Mouse (Mus musculus): ENCODE results near the gene Gngt2. TPM values are rescaled to one million over a fixed set of nuclear protein-coding genes. Genes with fewer than 3 reads are reported as not detected.

Gene Gngt2
- total RNA-seq, 1 experiment from 2014 or later, result 30.3 TPM

DNA sequence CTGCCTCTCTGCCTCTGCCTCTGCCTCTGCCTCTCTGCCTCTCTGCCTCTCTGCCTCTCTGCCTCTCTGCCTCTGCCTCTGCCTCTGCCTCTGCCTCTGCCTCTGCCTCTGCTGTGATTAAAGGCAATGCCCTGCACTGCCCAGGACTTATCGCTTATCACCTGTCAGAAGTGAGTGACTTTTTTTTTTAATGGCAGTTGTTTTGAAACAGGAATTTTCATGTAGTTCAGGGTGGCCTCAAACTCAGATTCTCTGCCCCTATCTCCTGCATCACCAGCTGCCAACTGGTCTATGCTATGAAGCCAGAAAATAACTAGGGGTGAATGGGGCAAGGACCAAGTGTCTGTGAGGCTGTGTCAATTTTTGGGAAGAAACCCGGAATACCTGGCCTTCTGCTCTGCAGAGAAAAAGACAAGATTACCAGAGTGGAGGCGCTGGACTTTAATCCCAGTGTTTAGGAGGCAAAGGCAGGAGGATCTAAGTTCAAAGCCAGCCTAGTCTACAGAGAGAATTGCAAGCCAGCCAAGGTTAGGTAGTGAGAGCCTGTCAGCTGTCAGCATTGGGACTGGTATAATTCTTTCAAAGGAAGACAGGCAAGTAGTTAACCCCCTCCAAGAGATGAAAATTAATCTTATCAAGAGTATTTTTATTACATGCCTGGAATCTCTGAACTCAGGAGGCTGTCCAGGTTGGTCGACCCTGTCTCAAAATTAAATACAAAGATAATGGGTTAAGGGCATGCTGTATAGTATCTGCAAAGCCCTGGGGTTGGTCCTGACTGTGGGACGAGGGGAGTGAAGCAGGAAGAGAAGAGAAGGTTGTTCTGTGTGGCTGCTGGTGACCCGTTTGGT lies 10.5 kb upstream of the Gngt2 start:
- no peak for DNase-seq

DNA sequence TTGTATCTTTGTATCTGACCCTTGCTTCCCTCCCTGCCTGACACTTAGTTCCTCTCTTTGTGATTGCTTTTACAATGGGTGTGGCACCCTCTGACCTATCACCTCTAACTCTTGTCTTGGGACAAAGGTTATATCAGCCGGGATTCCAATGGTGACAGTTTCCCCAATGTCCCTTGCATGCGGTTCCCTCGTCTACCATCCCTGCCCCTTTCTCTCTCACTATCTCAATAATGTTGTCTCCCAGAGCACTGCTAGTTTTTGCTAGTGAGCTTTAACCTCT lies 9.9 kb upstream of the Gngt2 start:
- no peak for DNase-seq

DNA sequence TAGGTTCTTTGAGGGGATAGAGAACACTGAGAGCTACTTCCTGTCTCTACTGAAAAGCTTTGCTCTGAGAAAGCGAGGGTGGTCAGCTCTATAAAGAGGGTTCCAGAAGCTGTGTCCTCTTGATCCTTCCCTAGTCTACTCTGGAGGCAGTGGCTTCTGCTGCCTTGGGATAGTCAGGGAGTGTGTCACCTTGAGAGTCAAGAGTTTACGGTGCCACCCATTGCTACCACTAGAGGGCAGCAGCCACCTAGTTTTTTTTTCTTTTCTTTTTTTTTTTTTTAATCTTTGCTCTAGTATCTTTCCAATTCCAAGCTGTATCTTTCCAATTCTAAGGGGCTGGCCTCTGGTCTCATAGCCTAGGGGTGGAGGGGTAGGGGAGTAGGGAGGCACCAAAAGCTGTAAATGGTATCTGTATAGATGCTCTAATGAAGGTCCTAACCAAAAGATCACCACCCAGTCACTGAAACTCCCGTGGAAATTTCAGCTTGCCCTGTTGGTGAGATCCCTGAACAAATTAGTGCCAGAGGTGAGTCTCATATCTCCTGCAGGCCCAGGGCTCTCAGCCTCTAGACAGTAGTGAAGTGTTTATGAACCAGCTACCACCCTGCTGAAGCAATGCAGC lies 9.4 kb upstream of the Gngt2 start:
- peak; percentile 84 for DNase-seq

DNA sequence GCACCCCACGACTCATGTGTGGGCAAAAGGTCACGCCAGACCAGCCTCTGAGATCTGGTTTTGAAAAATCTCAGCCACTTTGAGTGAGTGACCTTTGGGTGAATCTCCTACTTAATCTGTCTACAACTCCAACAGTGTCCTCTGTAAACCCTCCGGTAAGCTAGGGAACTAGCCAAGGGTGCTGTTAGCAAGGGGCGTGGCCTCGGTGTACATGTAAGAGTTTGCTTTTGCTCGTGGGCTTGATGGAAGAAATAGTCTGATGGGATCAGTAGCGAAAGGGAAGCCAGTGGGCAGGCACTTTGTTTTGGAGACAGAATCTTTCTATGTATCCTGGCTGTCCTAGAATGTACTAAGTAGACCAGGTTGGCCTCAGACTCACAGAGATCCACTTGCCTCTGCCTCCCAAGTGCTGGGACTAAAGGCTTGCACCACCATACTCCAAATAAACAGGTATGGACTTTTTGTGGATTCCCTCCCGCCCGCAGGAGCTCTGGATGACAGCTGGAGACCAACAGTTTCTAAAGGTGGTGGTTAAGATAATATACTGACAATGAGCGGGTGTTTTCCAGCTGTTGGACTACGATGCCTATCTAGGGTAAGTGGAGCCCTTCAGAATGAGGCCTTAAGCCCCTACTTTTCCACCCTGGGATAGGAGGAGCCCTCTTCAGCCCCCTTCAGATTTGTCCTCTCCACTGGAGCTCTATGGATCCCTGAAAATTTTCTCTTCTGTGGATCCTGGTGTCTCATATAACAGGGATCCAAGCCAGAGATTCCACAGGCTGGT lies 8.6 kb upstream of the Gngt2 start:
- DNase-seq, result no peak

DNA sequence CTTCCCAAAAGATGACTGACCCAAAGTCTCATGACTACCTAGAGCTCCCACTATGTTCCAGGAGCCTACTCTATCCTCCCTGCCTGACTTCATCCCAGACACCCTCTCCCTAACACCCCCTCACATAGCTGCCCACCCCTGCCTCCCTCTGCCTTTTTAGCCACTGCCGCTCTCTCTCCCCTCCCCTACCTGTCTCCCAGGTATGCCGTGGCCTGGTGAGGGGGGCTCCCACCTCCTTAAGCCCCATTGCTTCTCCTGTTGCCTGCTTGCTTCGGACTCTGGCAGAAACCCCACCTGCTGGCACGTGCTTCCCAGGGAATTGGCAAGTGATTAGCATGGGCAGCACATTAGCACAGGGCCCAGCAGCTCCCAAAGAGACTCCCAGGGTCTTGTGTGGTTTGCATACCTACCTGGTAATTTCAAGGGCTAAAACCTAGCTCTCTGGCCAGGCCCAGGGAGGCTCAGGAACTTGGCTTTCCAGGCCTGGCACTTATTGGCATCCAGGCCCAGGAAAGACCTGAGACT lies 7.4 kb upstream of the Gngt2 start:
- no peak for DNase-seq

DNA sequence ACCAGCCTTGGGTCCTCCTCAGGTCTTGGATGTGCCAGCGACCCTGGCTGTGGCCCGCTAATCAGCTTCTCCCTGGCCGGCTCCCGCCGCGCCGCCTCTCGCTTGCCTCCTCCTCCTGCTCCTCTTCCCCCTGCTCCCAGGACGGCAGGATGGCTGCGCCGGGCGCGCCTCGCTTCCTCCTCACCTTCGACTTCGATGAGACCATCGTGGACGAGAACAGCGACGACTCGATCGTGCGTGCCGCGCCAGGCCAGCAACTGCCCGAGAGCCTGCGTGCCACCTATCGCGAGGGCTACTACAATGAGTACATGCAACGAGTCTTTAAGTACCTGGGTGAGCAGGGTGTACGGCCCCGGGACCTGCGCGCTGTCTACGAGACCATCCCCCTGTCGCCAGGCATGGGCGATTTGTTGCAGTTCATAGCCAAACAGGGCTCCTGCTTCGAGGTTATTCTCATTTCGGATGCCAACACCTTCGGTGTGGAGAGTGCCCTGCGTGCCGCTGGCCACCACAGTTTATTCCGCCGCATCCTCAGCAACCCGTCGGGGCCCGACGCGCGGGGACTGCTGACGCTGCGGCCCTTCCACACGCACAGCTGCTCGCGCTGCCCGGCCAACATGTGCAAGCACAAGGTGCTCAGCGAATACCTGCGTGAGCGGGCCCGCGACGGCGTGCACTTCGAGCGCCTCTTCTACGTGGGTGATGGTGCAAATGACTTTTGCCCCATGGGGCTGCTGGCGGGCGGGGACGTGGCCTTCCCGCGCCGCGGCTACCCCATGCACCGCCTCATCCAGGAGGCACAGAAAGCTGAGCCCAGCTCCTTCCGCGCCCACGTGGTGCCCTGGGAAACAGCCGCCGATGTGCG lies 6.4 kb upstream of the Gngt2 start:
- no peak for DNase-seq

DNA sequence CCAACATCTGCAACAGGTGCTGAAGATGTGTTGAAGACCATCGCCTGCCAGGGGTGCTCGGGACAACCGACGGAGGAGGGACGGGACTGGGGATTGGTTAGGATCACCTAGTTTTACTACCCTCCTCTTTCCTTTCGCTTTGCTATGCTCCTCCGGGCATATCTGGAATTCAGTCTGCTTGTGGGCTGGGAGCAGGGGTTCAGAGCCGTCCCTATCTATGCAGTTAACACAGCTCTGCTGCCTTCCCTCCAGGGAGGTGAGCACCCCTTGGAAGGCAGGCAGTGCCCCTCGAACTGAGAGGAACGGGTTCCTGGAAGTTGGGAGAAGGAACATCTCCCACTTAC lies 5.8 kb upstream of the Gngt2 start:
- DNase-seq, result no peak

DNA sequence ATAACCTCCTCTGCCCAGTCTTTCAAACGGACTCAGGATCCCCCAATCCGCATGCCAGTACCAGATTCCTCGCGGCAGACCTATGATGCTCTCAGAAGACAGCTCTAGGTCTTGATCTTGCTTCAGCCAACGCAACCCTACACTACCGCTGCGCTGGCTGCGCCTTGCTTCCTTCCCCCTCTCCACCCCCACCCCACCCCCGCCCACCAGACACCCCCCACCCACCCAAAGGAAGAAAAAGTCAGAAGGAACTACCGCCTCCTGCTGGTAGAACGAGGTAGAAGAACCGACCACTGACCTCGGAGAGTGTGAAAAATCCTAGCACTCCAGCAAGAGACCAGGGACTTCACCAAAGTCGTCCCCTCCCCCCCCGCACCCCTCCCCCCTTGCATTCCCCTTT lies 5.4 kb upstream of the Gngt2 start:
- DNase-seq, result no peak

DNA sequence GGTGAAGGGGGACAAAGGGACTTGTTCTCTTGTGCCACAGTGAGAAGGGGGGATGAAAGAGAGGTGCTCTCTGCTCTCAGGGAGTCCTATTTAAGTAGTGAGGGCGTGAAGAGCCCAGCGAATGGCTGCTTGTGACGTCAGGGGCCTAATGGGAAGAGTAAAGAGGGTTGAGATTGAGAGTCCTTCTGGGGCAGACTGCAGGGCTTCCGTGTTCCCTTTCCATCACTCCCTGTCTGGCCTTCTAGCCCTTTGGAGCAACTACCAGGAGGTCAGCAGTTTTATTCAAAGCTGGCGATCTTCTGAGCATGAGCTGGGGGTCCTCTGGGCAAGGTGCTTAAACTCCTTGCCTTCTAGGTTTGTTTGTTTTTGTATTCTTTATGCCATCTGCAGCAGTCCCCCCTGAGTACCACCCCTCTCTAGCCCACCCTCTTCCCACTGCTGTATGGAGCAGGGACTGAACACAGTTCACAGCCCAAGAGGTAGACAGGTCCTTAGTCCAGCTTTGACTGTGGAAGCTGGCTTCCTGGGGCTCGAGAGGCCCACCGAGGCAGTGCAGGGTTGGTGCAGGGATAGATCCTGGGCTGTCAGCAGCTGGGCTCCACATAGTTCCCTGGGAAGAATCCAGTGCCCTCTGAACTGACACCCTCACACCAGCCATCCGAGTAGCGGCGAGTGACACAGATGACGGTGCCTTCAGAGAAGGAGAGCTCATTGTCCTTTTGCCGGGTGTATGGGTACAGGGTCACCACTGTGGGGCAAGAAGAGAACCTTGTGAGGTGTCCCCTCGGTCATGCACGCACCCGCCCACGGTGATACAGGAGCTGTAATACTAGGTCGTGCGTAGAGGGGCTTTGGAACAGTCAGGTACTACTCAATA lies 4.6 kb upstream of the Gngt2 start:
- no peak for DNase-seq

DNA sequence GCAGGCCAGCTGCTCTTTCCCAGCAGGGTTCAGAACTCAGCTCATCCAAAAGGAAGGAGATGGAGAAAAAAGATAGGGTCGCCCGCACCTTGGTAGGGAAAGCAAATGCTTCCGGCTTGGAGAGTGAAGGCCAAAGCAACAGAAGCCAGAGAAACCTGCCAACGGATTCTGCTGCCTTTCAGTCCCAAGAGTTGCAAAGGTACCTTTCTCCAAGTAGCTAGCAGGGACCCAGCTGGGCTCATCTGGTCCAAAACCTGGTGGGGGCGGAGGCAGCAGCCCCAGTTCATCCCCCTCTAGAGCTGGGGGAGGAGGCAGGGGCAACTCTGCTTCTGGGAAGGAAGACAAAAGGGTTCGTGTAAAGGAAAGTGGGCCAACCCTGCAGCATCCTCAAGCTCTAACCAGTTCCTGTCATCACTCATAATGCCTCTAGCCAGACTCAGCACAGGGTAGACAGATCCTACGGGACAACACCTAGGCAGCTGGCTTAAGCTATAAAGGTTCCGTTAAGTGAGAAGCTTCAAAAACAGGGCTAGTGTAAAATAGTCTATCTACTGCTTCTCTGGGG lies 3.9 kb upstream of the Gngt2 start:
- no peak for DNase-seq

DNA sequence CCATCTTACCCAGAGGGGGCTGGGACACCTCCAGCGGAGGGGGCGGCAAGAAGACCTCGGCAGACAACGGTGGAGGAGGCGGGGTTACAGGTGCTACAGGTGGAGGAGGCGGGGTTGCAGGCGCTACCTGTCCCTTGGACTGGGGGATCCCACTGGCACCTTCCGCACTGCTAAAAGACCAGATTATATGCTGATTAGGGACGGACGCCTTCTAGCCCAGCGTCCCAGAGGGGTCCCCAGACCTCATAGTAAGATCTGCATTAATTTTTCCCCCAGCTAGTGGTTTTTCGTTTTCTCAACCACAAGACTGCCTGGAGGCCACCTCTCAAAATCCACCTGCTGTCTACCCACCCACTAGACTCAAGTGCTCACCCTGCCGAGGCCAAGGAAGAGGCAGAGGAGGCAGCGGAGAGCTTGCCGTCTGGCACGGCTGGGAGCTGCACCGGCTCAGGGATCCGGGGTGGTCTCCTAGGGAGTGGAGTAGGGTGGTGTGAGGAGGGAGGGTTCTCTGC lies 3.3 kb upstream of the Gngt2 start:
- DNase-seq, result no peak

DNA sequence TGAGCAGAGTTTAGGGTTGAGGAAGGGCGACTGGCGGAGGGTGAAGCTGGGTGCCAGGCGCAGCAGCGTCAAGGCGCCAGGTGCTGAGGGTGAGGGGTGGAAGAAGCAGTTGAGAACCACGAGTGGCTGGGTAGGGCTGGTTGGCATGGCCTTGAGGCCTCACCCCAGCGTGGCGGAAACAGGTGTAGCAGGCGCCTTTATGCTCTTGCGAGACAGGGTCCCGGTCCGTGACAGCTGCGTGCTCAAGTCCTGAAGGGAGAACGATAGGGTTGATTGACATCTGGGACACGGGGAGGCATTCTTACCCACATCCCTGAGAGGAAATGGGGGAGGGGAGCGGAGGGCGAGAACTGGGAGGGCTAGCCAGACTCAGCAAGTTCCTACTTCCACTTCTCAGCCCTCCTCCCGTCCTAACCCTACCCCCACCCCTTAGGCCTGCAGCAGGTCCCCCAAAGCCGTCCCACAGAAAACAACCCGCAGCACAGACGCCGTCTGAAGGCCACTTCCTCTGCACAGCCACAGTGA lies 2.8 kb upstream of the Gngt2 start:
- DNase-seq, result peak; percentile 64

DNA sequence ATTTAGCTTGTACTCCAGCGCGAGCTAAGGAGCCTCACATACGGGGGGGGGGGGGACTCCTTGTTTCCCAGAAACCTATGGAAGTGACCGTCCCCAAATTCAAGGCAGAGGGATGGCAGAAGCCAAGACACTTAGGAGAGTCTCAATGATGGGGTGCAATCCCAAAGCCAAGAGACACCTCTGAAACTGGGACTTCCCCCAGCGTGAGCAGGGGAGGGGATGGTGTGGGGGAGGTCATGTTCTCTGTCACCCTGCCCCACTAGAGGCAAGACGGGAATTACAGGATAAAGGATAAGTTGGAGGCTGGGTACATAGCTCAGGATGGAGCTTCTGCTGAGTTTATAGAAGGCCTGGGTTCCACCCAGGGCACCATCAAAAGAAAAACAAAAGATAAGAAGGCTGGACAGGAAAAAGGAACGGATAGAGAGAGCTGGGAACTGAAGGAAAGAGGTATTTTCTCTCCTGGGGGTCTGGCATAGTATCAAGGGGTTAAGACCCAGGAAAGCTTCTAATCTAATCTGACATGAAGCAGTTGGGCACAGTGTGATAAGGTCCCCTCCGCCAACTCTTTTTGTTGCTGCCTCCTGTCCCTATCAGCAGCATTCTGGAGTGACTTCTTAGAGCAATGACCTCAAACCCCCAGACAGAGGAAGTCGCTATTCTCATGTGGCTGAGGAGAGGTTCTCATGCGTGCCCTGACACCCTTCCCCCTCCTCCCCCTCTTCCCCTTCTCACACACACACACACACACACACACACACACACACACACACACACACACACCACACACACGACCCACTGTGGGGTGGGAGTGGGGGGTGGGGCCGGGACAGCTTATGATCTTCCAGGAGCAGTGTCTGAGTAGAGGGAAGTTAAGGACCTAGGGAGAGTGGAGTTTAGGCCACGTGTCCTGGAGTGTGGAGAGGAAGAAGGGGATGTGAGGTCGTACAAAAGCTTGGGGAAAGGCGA lies 2.0 kb upstream of the Gngt2 start:
- no peak for DNase-seq

DNA sequence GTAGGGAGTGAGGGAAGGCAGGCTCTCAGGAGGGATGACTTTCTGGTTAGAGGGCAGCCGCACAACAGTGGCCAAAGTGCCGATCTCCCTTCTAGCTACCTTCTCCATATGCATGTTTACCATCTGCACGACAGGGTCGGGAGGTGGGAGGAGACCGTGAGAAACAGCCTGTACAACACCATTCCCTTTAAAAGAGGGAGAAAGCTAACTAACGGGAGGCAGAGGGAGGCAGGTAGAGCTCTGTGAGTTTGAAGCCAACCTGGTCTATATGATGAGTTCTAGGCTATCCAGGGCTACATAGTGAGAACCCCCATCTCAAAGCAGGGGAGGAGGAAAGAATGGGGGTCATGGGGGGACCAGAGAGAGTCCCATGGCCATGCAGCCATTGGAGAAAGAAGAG lies 1.2 kb upstream of the Gngt2 start:
- DNase-seq, result no peak

DNA sequence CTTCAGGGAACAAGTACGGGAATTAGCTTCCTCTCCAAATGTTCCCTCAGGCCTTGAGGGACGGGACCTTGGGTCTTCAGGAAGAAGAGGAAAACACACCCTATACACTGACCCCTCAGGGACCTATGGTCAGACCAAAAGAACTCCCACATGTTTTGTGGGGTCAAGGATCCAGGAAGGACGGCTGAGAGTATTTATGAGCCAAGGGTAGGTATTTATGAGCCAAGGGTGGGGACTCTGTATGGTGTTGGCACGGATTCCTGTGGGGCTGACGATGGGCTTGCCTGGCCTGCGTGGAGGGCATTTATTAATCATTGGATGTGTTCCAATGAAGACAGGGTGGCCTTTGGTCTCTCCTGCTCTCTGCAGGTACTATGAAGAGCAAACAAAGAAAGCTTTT lies 583 bp upstream of the Gngt2 start:
- no peak for DNase-seq

DNA sequence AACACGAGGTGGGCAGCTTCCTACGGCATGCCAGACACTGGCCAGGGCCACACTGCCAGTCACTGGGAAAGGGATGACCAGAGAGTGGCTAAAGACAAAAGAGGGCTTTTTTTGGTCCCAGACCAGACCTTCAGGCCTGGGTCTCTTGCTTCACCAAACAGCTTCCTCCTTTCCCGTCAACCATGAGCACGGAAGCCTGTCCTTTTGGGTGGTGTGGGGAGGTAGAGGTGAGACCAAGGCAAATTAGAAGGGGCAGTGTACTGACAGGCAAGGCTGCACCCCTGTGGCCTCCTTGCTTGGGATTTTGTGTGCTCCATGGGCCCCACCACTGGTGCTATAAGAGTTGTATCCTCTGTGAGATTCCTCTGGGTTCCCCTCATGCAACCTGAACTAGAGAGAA lies 1.6 kb downstream of the Gngt2 start:
- DNase-seq, result no peak

DNA sequence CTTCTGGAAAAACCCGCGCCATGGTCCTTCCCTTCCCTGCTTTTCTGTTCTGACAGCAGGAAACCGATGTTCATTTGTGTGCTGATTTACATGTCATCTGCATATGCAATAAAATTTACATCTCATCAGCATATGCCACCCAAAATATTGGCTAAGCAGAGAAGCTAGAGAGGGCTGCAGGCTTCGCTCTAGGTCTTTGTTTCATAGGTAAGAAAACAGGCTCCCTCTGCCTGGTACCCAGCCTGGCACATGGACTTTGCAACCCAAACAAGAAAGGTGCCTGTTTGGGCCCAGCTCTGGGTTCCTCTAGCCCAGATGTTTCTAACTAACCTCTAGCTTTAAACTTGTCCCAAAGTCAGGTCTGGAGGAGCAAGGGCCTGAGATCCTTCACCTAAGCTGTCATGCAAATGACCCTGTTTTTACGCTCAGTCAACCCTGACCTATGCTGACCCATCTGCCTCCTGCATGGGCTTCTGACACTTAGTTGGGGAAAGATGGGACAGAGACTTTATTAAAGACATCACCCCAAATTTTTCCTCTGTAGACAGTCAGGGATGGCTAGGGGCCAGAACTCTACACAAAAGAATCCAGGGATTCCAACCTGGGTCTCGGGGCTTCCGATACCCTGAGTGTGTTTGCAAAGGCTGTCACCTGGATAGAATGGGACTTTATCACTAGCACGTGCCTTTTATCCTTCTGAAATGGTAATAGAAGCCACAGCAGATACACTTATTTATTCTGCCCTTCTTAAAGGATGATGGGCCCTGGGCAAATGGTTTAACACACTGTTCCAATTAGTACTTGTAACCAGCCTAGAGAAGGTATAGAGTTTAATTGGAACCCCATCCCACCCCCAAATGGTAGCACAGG lies 2.2 kb downstream of the Gngt2 start:
- DNase-seq, result no peak

All from adrenal gland, postnatal 14 days (tissue).